Mouse (Mus musculus) E14TG2a.4 (cell line): ENCODE measurements around the gene Gm572.

Source experiments
- CTCF ChIP-seq: conservative IDR thresholded peaks from 2 replicates; pipeline ENCODE4 v1.5.1; 2014; ENCODE audit warnings: low read length
- NANOG ChIP-seq: IDR thresholded peaks from 2 replicates; pipeline ENCODE4 v1.6.1; 2014; ENCODE audit warnings: borderline replicate concordance, low read length, mixed read lengths
- POU5F1 ChIP-seq: IDR thresholded peaks from 2 replicates; pipeline ENCODE4 v1.6.1; 2014; ENCODE audit warnings: low read length, borderline replicate concordance

DNA sequence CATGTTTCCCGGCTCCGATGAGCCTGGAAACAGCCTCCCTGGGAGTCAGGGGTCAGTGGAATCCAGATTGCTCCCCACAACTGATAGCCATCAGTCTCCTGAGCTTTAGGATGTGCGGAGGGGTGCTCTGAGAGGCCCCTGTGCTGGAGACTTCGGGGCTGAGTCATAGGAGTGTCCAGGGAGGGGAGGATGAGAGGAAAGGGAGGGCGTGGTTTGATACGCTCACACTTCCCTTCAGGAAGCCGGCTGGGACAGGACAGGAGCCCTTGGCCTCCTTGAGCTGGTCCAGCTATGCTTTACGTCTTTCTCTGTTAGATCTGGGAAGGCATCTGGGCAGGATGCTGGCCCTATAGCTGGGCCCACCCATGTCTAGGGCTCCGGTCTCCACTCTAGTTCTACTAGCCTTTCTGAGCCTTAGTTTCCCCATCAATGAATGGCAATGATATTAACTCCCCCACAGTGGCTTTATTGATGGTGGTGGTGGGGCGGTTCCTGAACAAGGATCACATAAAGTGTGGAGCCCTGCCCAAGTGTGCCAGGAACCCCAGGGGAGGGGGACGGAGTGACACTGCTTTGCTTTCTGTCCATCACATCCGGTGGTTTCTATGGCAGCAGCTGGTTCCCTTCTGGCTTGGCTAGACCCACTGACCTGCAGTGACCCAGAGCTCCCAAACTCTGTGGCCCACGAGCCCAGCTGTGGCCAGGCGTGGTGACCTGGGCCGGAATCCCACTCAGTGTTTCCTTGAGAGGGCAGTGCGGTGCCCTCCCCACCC lies 33.3 kb downstream of the Gm572 start:
- no peak for TF ChIP-seq CTCF
- no peak for TF ChIP-seq NANOG
- no peak for TF ChIP-seq POU5F1
